23 mouse cellular contexts compared by ENCODE assay signal in genomic region chr9:67321886-67322285, GRCm38 (mm10).
A peak's percentile ranks its signal among the peaks of the same experiment; 100 is the strongest.
DNase-seq lines count a peak whose midpoint lies in the region; ATAC-seq lines count a peak whose summit lies in the region.
"Had no signal": no experiment of that assay in that cellular context is flagged by ENCODE, and none has a peak within 500 bp of the region (broad histone marks: within the 10 kb centered on the region; RNA-seq: fewer than 3 reads in every experiment).

No protein-coding gene starts in this region.

- H3K36me3 ChIP-seq in forebrain, embryonic 14.5 days (ENCODE audit: control insufficient read depth, insufficient read depth, low read length): no peaks in the 10 kb centered on the region
- H3K36me3 ChIP-seq in forebrain, embryonic 12.5 days (replicated peaks): no peaks in the 10 kb centered on the region
- no peaks in the 10 kb centered on the region for H3K36me3 ChIP-seq in midbrain, embryonic 14.5 days (ENCODE audit: control insufficient read depth, insufficient read depth, low read length)
- no peaks in the 10 kb centered on the region; the same call in 1 of the 2 replicates for H3K36me3 ChIP-seq in midbrain, embryonic 10.5 days
- H3K36me3 ChIP-seq: hindbrain, embryonic 15.5 days had no signal

- H3K27me3 ChIP-seq in forebrain, embryonic 14.5 days (replicated peaks; ENCODE audit: control insufficient read depth, insufficient read depth, low read length): no peaks in the 10 kb centered on the region
- H3K27me3 ChIP-seq in forebrain, embryonic 12.5 days: no peaks in the 10 kb centered on the region
- no peaks in the 10 kb centered on the region for H3K27me3 ChIP-seq in midbrain, embryonic 14.5 days (ENCODE audit: control insufficient read depth, insufficient read depth, low read length)
- no peaks in the 10 kb centered on the region for H3K27me3 ChIP-seq in midbrain, embryonic 10.5 days (ENCODE audit: low read depth, poor library complexity, severe bottlenecking)
- H3K27me3 ChIP-seq: embryonic facial prominence, embryonic 15.5 days; forebrain, embryonic 13.5 days; hindbrain, embryonic 12.5 days; hindbrain, embryonic 15.5 days had no signal

- intact Hi-C loops in left cerebral cortex, postnatal 36 days (cut with DNase I): no loop called here

- H3K9me3 ChIP-seq in forebrain, embryonic 14.5 days (replicated peaks; ENCODE audit: control insufficient read depth, low read length): no peaks in the 10 kb centered on the region
- H3K9me3 ChIP-seq in forebrain, embryonic 12.5 days: no peaks in the 10 kb centered on the region
- H3K9me3 ChIP-seq in midbrain, embryonic 14.5 days (ENCODE audit: control insufficient read depth, low read length): no peaks in the 10 kb centered on the region
- no peaks in the 10 kb centered on the region for H3K9me3 ChIP-seq in midbrain, embryonic 10.5 days (replicated peaks)
- H3K9me3 ChIP-seq: embryonic facial prominence, embryonic 15.5 days; forebrain, embryonic 13.5 days; hindbrain, embryonic 12.5 days; hindbrain, embryonic 15.5 days had no signal

- WGBS in forebrain, embryonic 14.5 days: 84% methylated on average over 6 of the region's 6 CpGs
- WGBS in forebrain, embryonic 12.5 days: 89% methylated on average over 6 of the region's 6 CpGs
- WGBS in midbrain, embryonic 14.5 days: 87% methylated on average over 6 of the region's 6 CpGs
- 93% methylated on average over 6 of the region's 6 CpGs for WGBS in midbrain, embryonic 10.5 days

- H3K9ac ChIP-seq in forebrain, embryonic 14.5 days (ENCODE audit: low read length): no peak overlapping the region
- H3K9ac ChIP-seq in forebrain, embryonic 12.5 days: no peak overlapping the region
- H3K9ac ChIP-seq in midbrain, embryonic 14.5 days (replicated peaks; ENCODE audit: low read length): no peak overlapping the region
- H3K9ac ChIP-seq: embryonic facial prominence, embryonic 15.5 days; forebrain, embryonic 13.5 days; hindbrain, embryonic 12.5 days; hindbrain, embryonic 15.5 days had no signal

- peak; percentile 64 for DNase-seq in forebrain, embryonic 14.5 days (ENCODE audit: low spot score)
- DNase-seq in kidney, postnatal 10 days: peak; percentile 48
- DNase-seq in kidney, adult 8-10 months: no peak
- DNase-seq in midbrain, embryonic 14.5 days: peak; percentile 36
- DNase-seq in midbrain, embryonic 10.5 days (ENCODE audit: low spot score): no peak
- no peak for DNase-seq in left cerebral cortex, postnatal 36 days (ENCODE audit: low spot score in 2 of 2)
- DNase-seq: adrenal gland, adult 8-10 months; cerebellum, adult 11-12 months; cerebellum, adult 8-10 months; cerebellum, postnatal 36 days; embryo, embryonic 11 days; gastrocnemius, adult 2 months; gastrocnemius, postnatal 14 days; heart, adult 11 months had no signal

- ATAC-seq in forebrain, embryonic 14.5 days: no peak
- no peak for ATAC-seq in forebrain, embryonic 12.5 days (ENCODE audit: low FRiP score)
- no peak for ATAC-seq in midbrain, embryonic 14.5 days (ENCODE audit: low FRiP score, low TSS enrichment)
- ATAC-seq: activated CD4-positive, CD25-positive, alpha-beta regulatory T cell, adult 4 months; CD4-positive, CD25-positive, alpha-beta regulatory T cell, adult 4 months; forebrain, embryonic 13.5 days; intestine, postnatal 0 days had no signal

- no peaks in the 10 kb centered on the region for H3K4me1 ChIP-seq in forebrain, embryonic 14.5 days (ENCODE audit: control insufficient read depth, insufficient read depth, low read length)
- no peaks in the 10 kb centered on the region; the same call in 1 of the 2 replicates for H3K4me1 ChIP-seq in forebrain, embryonic 12.5 days
- H3K4me1 ChIP-seq in midbrain, embryonic 14.5 days (ENCODE audit: control insufficient read depth, insufficient read depth, low read length): no peaks in the 10 kb centered on the region
- H3K4me1 ChIP-seq in midbrain, embryonic 10.5 days: no peaks in the 10 kb centered on the region
- H3K4me1 ChIP-seq: embryonic facial prominence, embryonic 15.5 days; hindbrain, embryonic 15.5 days had no signal

- H3K27ac ChIP-seq in forebrain, embryonic 14.5 days (ENCODE audit: low read depth, low read length): no peak overlapping the region
- H3K27ac ChIP-seq in forebrain, embryonic 12.5 days: no peak overlapping the region
- H3K27ac ChIP-seq in midbrain, embryonic 14.5 days (replicated peaks; ENCODE audit: low read depth, low read length): no peak overlapping the region
- H3K27ac ChIP-seq in midbrain, embryonic 10.5 days (replicated peaks): no peak overlapping the region
- H3K27ac ChIP-seq: embryonic facial prominence, embryonic 15.5 days; forebrain, embryonic 13.5 days; gastrocnemius, adult 2 months; hindbrain, embryonic 12.5 days; hindbrain, embryonic 15.5 days had no signal

- H3K4me2 ChIP-seq in forebrain, embryonic 14.5 days (ENCODE audit: low read length): no peak overlapping the region
- no peak overlapping the region for H3K4me2 ChIP-seq in forebrain, embryonic 12.5 days
- H3K4me2 ChIP-seq in midbrain, embryonic 14.5 days (ENCODE audit: low read length): no peak overlapping the region
- H3K4me2 ChIP-seq: embryonic facial prominence, embryonic 15.5 days; forebrain, embryonic 13.5 days; heart, embryonic 11.5 days; hindbrain, embryonic 12.5 days; hindbrain, embryonic 15.5 days had no signal

- no peak overlapping the region for H3K4me3 ChIP-seq in forebrain, embryonic 14.5 days (ENCODE audit: low read depth, low read length)
- H3K4me3 ChIP-seq in forebrain, embryonic 12.5 days (replicated peaks): no peak overlapping the region
- no peak overlapping the region for H3K4me3 ChIP-seq in midbrain, embryonic 14.5 days (replicated peaks; ENCODE audit: low read depth, low read length)
- no peak overlapping the region for H3K4me3 ChIP-seq in midbrain, embryonic 10.5 days
- H3K4me3 ChIP-seq: embryonic facial prominence, embryonic 15.5 days; forebrain, embryonic 13.5 days; gastrocnemius, adult 2 months; hindbrain, embryonic 12.5 days; hindbrain, embryonic 15.5 days had no signal

Comparison
In these comparisons a context has a peak if more than half of its experiments do, and no peak if none do; other contexts are left out.
1. DNase-seq: peak in forebrain, embryonic 14.5 days (single experiment), kidney, postnatal 10 days (single experiment) and midbrain, embryonic 14.5 days (single experiment); none in kidney, adult 8-10 months (0 of 2), midbrain, embryonic 10.5 days (single experiment) and left cerebral cortex, postnatal 36 days (0 of 2).